Mouse (Mus musculus) lung, postnatal 0 days (tissue): Measurements from ENCODE around the gene Itgb8.

Experiments used
- CTCF ChIP-seq: IDR thresholded peaks from 2 replicates; pipeline ENCODE4 v1.5.1; 2016; ENCODE audit warnings: antibody characterized with exemption, mild to moderate bottlenecking
- EP300 ChIP-seq: IDR thresholded peaks from 2 replicates; pipeline ENCODE4 v1.6.1; 2016; ENCODE audit warnings: antibody characterized with exemption, mild to moderate bottlenecking, control low read depth

DNA sequence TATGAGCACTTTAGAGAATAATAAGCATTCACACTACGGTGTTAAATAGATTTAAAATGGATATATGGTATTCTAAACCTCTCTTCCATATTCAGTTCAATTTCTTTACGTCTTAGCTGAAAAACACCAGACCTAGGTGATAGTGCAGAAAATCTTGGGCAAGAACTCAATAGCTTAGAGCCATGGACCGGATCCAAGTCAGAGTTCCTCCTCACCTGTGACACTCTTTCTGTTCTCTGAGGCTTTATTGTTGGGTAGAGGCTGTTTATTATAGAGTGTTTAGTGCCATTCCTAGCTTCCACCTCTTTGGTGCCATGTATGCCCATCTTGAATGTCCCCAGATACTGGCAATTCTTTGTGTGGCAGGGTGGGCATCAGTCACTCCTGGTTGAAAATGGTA lies 25.9 kb upstream of the Itgb8 start:
- no peak for TF ChIP-seq EP300
- TF ChIP-seq CTCF: no peak
